22 mouse cellular contexts compared by ENCODE assay signal in genomic region chr6:117897800-117898199, GRCm38 (mm10). TPM values are rescaled to one million over a fixed set of nuclear protein-coding genes. Genes with fewer than 3 reads are reported as not detected.
DNase-seq lines count a peak whose midpoint lies in the region; ATAC-seq and TF ChIP-seq lines count a peak whose summit lies in the region.
"Had no signal": no experiment of that assay in that cellular context is flagged by ENCODE, and none has a peak within 500 bp of the region (broad histone marks: within the 10 kb centered on the region; RNA-seq: fewer than 3 reads in every experiment).

No protein-coding gene starts in this region.

- H3K4me3 ChIP-seq in kidney, adult 2 months (ENCODE audit: insufficient read depth, low read depth, low read length), result no peak overlapping the region
- no peak overlapping the region for H3K4me3 ChIP-seq in kidney, embryonic 14.5 days (ENCODE audit: low read length)
- no peak overlapping the region for H3K4me3 ChIP-seq in liver, postnatal 0 days (ENCODE audit: low read depth, low read length)
- no peak overlapping the region for H3K4me3 ChIP-seq in liver, embryonic 12.5 days
- no peak overlapping the region for H3K4me3 ChIP-seq in intestine, postnatal 0 days (ENCODE audit: low read depth, low read length)
- H3K4me3 ChIP-seq: embryonic facial prominence, embryonic 12.5 days; embryonic facial prominence, embryonic 15.5 days; hindbrain, embryonic 12.5 days had no signal

- no peak for TF ChIP-seq EP300 in liver, postnatal 0 days (IDR thresholded peaks at IDR 0.05; ENCODE audit: low read depth)

- TF ChIP-seq CTCF in kidney, adult 2 months (conservative IDR thresholded peaks at IDR 0.05; ENCODE audit: insufficient read depth, insufficient read length, low read depth, low read length), result no peak
- TF ChIP-seq CTCF in liver, postnatal 0 days (IDR thresholded peaks at IDR 0.05; ENCODE audit: low read depth), result no peak
- TF ChIP-seq CTCF in intestine, postnatal 0 days (IDR thresholded peaks at IDR 0.05; ENCODE audit: low read depth), result no peak

- DNase-seq in kidney, adult 2 months, result peak; percentile 77
- peak; percentile 13 for DNase-seq in kidney, postnatal 14 days
- no peak for DNase-seq in kidney, postnatal 4 days
- no peak for DNase-seq in liver, postnatal 0 days
- no peak for DNase-seq in frontal cortex, postnatal 36 days (ENCODE audit: low spot score in 2 of 2)
- DNase-seq: adrenal gland, adult 2 months; adrenal gland, postnatal 14 days; cerebellum, adult 11 months; cerebellum, adult 2 months; cerebellum, adult 9-11 months; cerebellum, postnatal 25 days; forebrain, postnatal 0 days; gastrocnemius, postnatal 25 days had no signal

- H3K27me3 ChIP-seq in kidney, adult 2 months (replicated peaks; ENCODE audit: control insufficient read depth, insufficient read depth, low read length), result no peaks in the 10 kb centered on the region
- H3K27me3 ChIP-seq in kidney, embryonic 14.5 days (ENCODE audit: control insufficient read depth, insufficient read depth, low read length), result no peaks in the 10 kb centered on the region
- H3K27me3 ChIP-seq in liver, postnatal 0 days (ENCODE audit: insufficient read depth, low read length), result no peaks in the 10 kb centered on the region
- no peaks in the 10 kb centered on the region for H3K27me3 ChIP-seq in liver, embryonic 12.5 days (replicated peaks)
- no peaks in the 10 kb centered on the region for H3K27me3 ChIP-seq in intestine, postnatal 0 days (replicated peaks; ENCODE audit: control insufficient read depth, insufficient read depth, low read length)
- H3K27me3 ChIP-seq: embryonic facial prominence, embryonic 12.5 days; embryonic facial prominence, embryonic 15.5 days; hindbrain, embryonic 12.5 days had no signal

- H3K4me1 ChIP-seq in kidney, adult 2 months (ENCODE audit: control insufficient read depth, insufficient read depth, low read length), result no peaks in the 10 kb centered on the region
- 0 out of 2 replicates have a peak, but pooled peaks cover 6% of the 10 kb centered on the region for H3K4me1 ChIP-seq in kidney, embryonic 14.5 days (ENCODE audit: control insufficient read depth, insufficient read depth, low read length)
- peaks cover 17% of the 10 kb centered on the region for H3K4me1 ChIP-seq in liver, postnatal 0 days (ENCODE audit: insufficient read depth)
- peaks cover 40% of the 10 kb centered on the region for H3K4me1 ChIP-seq in liver, embryonic 12.5 days
- no peaks in the 10 kb centered on the region for H3K4me1 ChIP-seq in intestine, postnatal 0 days (replicated peaks; ENCODE audit: control insufficient read depth, insufficient read depth, low read length)
- H3K4me1 ChIP-seq: embryonic facial prominence, embryonic 12.5 days; embryonic facial prominence, embryonic 15.5 days; hindbrain, embryonic 12.5 days had no signal

- H3K9me3 ChIP-seq in kidney, embryonic 14.5 days (ENCODE audit: control insufficient read depth, low read length), result no peaks in the 10 kb centered on the region
- H3K9me3 ChIP-seq in liver, postnatal 0 days (ENCODE audit: low read length), result no peaks in the 10 kb centered on the region
- H3K9me3 ChIP-seq in liver, embryonic 12.5 days (replicated peaks), result no peaks in the 10 kb centered on the region
- H3K9me3 ChIP-seq in intestine, postnatal 0 days (ENCODE audit: control insufficient read depth), result no peaks in the 10 kb centered on the region
- H3K9me3 ChIP-seq: embryonic facial prominence, embryonic 12.5 days; embryonic facial prominence, embryonic 15.5 days; hindbrain, embryonic 12.5 days had no signal

- ATAC-seq in kidney, embryonic 14.5 days (ENCODE audit: low FRiP score, low TSS enrichment), result no peak
- peak; percentile 64 for ATAC-seq in liver, postnatal 0 days
- ATAC-seq in liver, embryonic 12.5 days, result no peak
- 0 out of 2 replicates have a peak, but pooled peaks have one; percentile 57 for ATAC-seq in intestine, postnatal 0 days
- ATAC-seq: CD4-positive, CD25-positive, alpha-beta regulatory T cell, adult 4 months; forebrain, embryonic 14.5 days; forebrain, postnatal 0 days had no signal

- TF ChIP-seq POLR2A in kidney, adult 2 months (IDR thresholded peaks at IDR 0.05; ENCODE audit: low read depth, low read length), result no peak

- no peaks in the 10 kb centered on the region for H3K36me3 ChIP-seq in kidney, adult 2 months (ENCODE audit: control insufficient read depth, insufficient read depth, low read length)
- no peaks in the 10 kb centered on the region for H3K36me3 ChIP-seq in kidney, embryonic 14.5 days (ENCODE audit: control insufficient read depth, insufficient read depth, low read length)
- no peaks in the 10 kb centered on the region for H3K36me3 ChIP-seq in liver, postnatal 0 days (replicated peaks; ENCODE audit: insufficient read depth, low read length)
- no peaks in the 10 kb centered on the region for H3K36me3 ChIP-seq in liver, embryonic 12.5 days
- no peaks in the 10 kb centered on the region for H3K36me3 ChIP-seq in intestine, postnatal 0 days (ENCODE audit: control insufficient read depth, insufficient read depth)
- H3K36me3 ChIP-seq: embryonic facial prominence, embryonic 12.5 days; embryonic facial prominence, embryonic 15.5 days; hindbrain, embryonic 12.5 days had no signal

- WGBS in kidney, adult 2 months, result 58% methylated on average over 5 of the region's 5 CpGs
- 75% methylated on average over 5 of the region's 5 CpGs for WGBS in kidney, embryonic 14.5 days
- WGBS in liver, postnatal 0 days (ENCODE audit: insufficient replicate concordance), result 67% methylated on average over 5 of the region's 5 CpGs
- 64% methylated on average over 5 of the region's 5 CpGs for WGBS in liver, embryonic 12.5 days (ENCODE audit: insufficient replicate concordance)
- 50% methylated on average over 5 of the region's 5 CpGs for WGBS in intestine, postnatal 0 days

- no peak overlapping the region for H3K9ac ChIP-seq in kidney, embryonic 14.5 days (ENCODE audit: low read depth, low read length)
- no peak overlapping the region for H3K9ac ChIP-seq in liver, postnatal 0 days (replicated peaks)
- H3K9ac ChIP-seq in liver, embryonic 12.5 days, result no peak overlapping the region
- H3K9ac ChIP-seq in intestine, postnatal 0 days (ENCODE audit: low read depth, low read length), result no peak overlapping the region
- H3K9ac ChIP-seq: embryonic facial prominence, embryonic 12.5 days; embryonic facial prominence, embryonic 15.5 days; forebrain, postnatal 0 days; hindbrain, embryonic 12.5 days had no signal

- H3K27ac ChIP-seq in kidney, adult 2 months (ENCODE audit: insufficient read depth, low read depth, low read length), result no peak overlapping the region
- H3K27ac ChIP-seq in kidney, embryonic 14.5 days (ENCODE audit: low read depth, low read length), result no peak overlapping the region
- no peak overlapping the region for H3K27ac ChIP-seq in liver, postnatal 0 days (ENCODE audit: low read depth)
- no peak overlapping the region for H3K27ac ChIP-seq in liver, embryonic 12.5 days
- no peak overlapping the region for H3K27ac ChIP-seq in intestine, postnatal 0 days (ENCODE audit: low read depth, low read length)
- H3K27ac ChIP-seq: embryonic facial prominence, embryonic 12.5 days; embryonic facial prominence, embryonic 15.5 days; hindbrain, embryonic 12.5 days had no signal

- H3K4me2 ChIP-seq in kidney, embryonic 14.5 days (replicated peaks; ENCODE audit: low read depth, low read length), result no peak overlapping the region
- no peak overlapping the region for H3K4me2 ChIP-seq in liver, postnatal 0 days (ENCODE audit: low read depth, low read length)
- no peak overlapping the region for H3K4me2 ChIP-seq in liver, embryonic 12.5 days
- no peak overlapping the region for H3K4me2 ChIP-seq in intestine, postnatal 0 days (replicated peaks; ENCODE audit: low read depth)
- H3K4me2 ChIP-seq: embryonic facial prominence, embryonic 12.5 days; embryonic facial prominence, embryonic 15.5 days; heart, embryonic 11.5 days; hindbrain, embryonic 12.5 days had no signal

RNA-seq across cellular contexts. Expression of gene Hnrnpf, which starts 2.3 kb away (rescaled TPM):
- polyA plus RNA-seq in kidney, adult 2 months (2012; rRNA removed), result 98.5 and 142 TPM in 2 replicates
- polyA plus RNA-seq in kidney, embryonic 14.5 days (2014; fragmentation: Nextera tagmentation; extraction: Ambion mirVana), result 606 and 823 TPM in 2 replicates
- 264 and 270 TPM in 2 replicates for polyA plus RNA-seq in liver, postnatal 0 days (2015; fragmentation: Nextera tagmentation; extraction: Ambion mirVana)
- polyA plus RNA-seq in liver, embryonic 12.5 days (2016; fragmentation: Nextera tagmentation; extraction: Ambion mirVana), result 702 and 711 TPM in 2 replicates
- 340 and 353 TPM in 2 replicates for polyA plus RNA-seq in intestine, postnatal 0 days (2015; fragmentation: Nextera tagmentation; extraction: Ambion mirVana)

RNA-seq across cellular contexts. Expression of gene Zfp239, which starts 35.9 kb away (rescaled TPM):
- polyA plus RNA-seq in kidney, adult 2 months (2012; rRNA removed), result 1.5 and 2.0 TPM in 2 replicates
- polyA plus RNA-seq in kidney, embryonic 14.5 days (2014; fragmentation: Nextera tagmentation; extraction: Ambion mirVana), result 6.6 and 10.0 TPM in 2 replicates
- polyA plus RNA-seq in liver, postnatal 0 days (2015; fragmentation: Nextera tagmentation; extraction: Ambion mirVana), result 0.86 and 1.1 TPM in 2 replicates
- polyA plus RNA-seq in liver, embryonic 12.5 days (2016; fragmentation: Nextera tagmentation; extraction: Ambion mirVana), result 4.7 and 5.6 TPM in 2 replicates
- 2.9 and 3.1 TPM in 2 replicates for polyA plus RNA-seq in intestine, postnatal 0 days (2015; fragmentation: Nextera tagmentation; extraction: Ambion mirVana)

RNA-seq across cellular contexts. Expression of gene Fxyd4, which starts 39.7 kb away (rescaled TPM):
- 196 and 213 TPM in 2 replicates for polyA plus RNA-seq in kidney, adult 2 months (2012; rRNA removed)
- polyA plus RNA-seq in kidney, embryonic 14.5 days (2014; fragmentation: Nextera tagmentation; extraction: Ambion mirVana), result 77.7 and 94.8 TPM in 2 replicates
- polyA plus RNA-seq in liver, postnatal 0 days (2015; fragmentation: Nextera tagmentation; extraction: Ambion mirVana), result 0.20 TPM in 1 of 2 replicates, not detected in the other
- 0.72 and 0.73 TPM in 2 replicates for polyA plus RNA-seq in liver, embryonic 12.5 days (2016; fragmentation: Nextera tagmentation; extraction: Ambion mirVana)
- 0.27 and 0.55 TPM in 2 replicates for polyA plus RNA-seq in intestine, postnatal 0 days (2015; fragmentation: Nextera tagmentation; extraction: Ambion mirVana)
- polyA plus RNA-seq: adrenal gland, adult 2 months; cerebellum, adult 2 months had no signal

RNA-seq across cellular contexts. Expression of gene Zfp637, which starts 56.8 kb away (rescaled TPM):
- 35.7 and 37.0 TPM in 2 replicates for polyA plus RNA-seq in kidney, adult 2 months (2012; rRNA removed)
- 110 and 111 TPM in 2 replicates for polyA plus RNA-seq in kidney, embryonic 14.5 days (2014; fragmentation: Nextera tagmentation; extraction: Ambion mirVana)
- 25.4 and 25.7 TPM in 2 replicates for polyA plus RNA-seq in liver, postnatal 0 days (2015; fragmentation: Nextera tagmentation; extraction: Ambion mirVana)
- polyA plus RNA-seq in liver, embryonic 12.5 days (2016; fragmentation: Nextera tagmentation; extraction: Ambion mirVana), result 40.4 and 48.6 TPM in 2 replicates
- polyA plus RNA-seq in intestine, postnatal 0 days (2015; fragmentation: Nextera tagmentation; extraction: Ambion mirVana), result 46.1 and 51.3 TPM in 2 replicates

Comparison
In these comparisons a context has a peak if more than half of its experiments do, and no peak if none do; other contexts are left out.
1. DNase-seq: peak in kidney, adult 2 months (single experiment) and kidney, postnatal 14 days (single experiment); none in kidney, postnatal 4 days (0 of 2), liver, postnatal 0 days (single experiment) and frontal cortex, postnatal 36 days (0 of 2).
2. ATAC-seq: peak in liver, postnatal 0 days (single experiment) and intestine, postnatal 0 days (single experiment); none in kidney, embryonic 14.5 days (single experiment) and liver, embryonic 12.5 days (single experiment).
3. RNA of gene Fxyd4, which starts 39.7 kb away (polyA plus RNA-seq): 196 to 213 TPM in kidney, adult 2 months and 77.7 to 94.8 TPM in kidney, embryonic 14.5 days; 0.72 to 0.73 TPM in liver, embryonic 12.5 days, 0.27 to 0.55 TPM in intestine, postnatal 0 days and 0.20 TPM in liver, postnatal 0 days; every median in the first group is over 10 times any median in the second.